Mouse (Mus musculus): ENCODE measurements around the gene Hagh. TPM values are rescaled to one million over a fixed set of nuclear protein-coding genes. Genes with fewer than 3 reads are reported as not detected.

Gene Hagh
- polyA plus RNA-seq, 1 experiment from 2014 or later: 83.1 TPM

DNA sequence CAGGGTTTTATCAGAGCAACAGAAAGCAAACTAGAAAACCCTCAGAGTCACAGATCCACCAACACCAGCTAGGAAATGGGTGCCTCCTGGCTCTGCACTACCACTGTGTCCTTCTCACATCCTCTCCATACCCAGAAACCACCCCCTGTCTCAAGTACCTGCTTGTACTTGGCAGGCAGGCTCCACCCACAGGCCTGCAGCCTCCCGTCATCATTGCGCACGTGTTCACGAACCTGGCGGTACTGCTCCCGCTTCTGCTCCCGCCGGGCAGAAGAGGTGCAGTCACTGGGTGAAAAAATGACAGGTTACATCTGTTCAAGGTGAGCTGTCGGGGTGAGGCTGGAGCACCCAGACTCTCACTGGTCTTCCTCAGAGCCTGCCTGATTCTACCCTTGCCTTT is 63.8 kb downstream of the Hagh start:
- H3K9ac ChIP-seq: peak overlapping the region; percentile 67
- no peak for ATAC-seq (ENCODE audit: low read depth)
- H3K27ac ChIP-seq: peak overlapping the region; percentile 98

DNA sequence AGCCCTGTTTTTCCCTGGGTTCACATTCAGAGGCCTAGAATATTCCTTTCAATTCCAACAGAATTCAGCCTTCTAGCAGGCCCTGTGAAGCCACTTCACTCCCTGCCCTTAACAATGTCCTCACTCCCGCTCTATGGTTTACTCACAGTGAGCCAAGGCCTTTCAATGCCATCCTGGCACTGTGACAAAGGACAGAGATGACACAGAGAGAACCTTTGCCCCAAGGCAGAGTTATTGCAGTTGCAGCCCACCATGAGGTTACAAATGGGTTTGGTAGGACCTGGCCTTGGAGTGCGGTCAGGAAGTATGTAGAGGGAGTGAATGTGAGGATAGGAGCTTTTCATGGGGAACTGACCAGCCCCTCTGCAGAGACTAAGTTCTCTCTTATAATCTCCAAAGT is 67.6 kb downstream of the Hagh start:
- DNase-seq: no peak
- H3K27ac ChIP-seq: peak overlapping the region; percentile 43; the same call in 1 of the 2 replicates
- 95% methylated on average over 2 of the region's 2 CpGs for WGBS (ENCODE audit: insufficient replicate concordance)
- peaks cover 99% of the 10 kb centered on the region for H3K36me3 ChIP-seq
- no peak overlapping the region for H3K4me3 ChIP-seq (replicated peaks)
- peaks cover 26% of the 10 kb centered on the region for H3K4me1 ChIP-seq (replicated peaks)
- peak overlapping the region; percentile 6; the same call in 1 of the 2 replicates for H3K9ac ChIP-seq
- H3K9me3 ChIP-seq (replicated peaks): no peaks in the 10 kb centered on the region
- ATAC-seq (ENCODE audit: low read depth): no peak
- no peak overlapping the region for H3K4me2 ChIP-seq
- H3K27me3 ChIP-seq: no peaks in the 10 kb centered on the region

More for the DNA sequence above, 63.8 kb downstream of the Hagh start:
- no peak for DNase-seq
- H3K4me1 ChIP-seq (replicated peaks): peaks cover 49% of the 10 kb centered on the region
- no peak overlapping the region; the same call in 1 of the 2 replicates for H3K4me2 ChIP-seq
- H3K9me3 ChIP-seq (replicated peaks): no peaks in the 10 kb centered on the region
- no peak overlapping the region for H3K4me3 ChIP-seq (replicated peaks)
- H3K27me3 ChIP-seq: no peaks in the 10 kb centered on the region
- H3K36me3 ChIP-seq: peaks cover 99% of the 10 kb centered on the region
- 86% methylated on average over 9 of the region's 9 CpGs for WGBS (ENCODE audit: insufficient replicate concordance)

DNA sequence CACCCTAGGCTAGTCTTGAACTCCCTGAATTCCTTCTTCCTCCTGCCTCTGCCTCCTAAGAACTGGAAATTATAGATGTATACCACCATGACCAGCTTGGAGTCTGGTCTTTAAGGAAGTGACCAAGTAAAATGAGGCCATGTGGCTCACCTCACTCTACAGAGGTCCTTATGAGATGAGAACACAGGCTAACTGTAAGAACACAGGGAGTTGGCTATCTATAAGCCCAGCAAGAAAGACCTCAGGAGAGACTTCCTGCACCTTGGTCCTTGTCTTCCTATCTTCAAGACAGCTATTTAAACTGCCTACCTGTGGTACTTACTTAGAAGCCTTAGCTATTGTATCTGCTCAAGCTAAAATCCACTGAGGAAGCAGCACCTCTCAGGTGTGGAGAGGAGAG is 74.0 kb downstream of the Hagh start:
- Histone ChIP-seq H3K27ac (no peak overlapping the region), H3K4me2 (no peak overlapping the region), H3K9ac (no peak overlapping the region), H3K27me3 (no peaks in the 10 kb centered on the region), H3K4me1 (replicated peaks) (no peaks in the 10 kb centered on the region), H3K36me3 (peaks cover 98% of the 10 kb centered on the region), H3K4me3 (replicated peaks) (no peak overlapping the region), H3K9me3 (replicated peaks) (no peaks in the 10 kb centered on the region)
- DNase-seq (no peak), ATAC-seq (ENCODE audit: low read depth) (no peak)

Other genes with a start within 250 kb of the Hagh start
- 18.6 and 22.4 TPM in 2 replicates for gene Tsc2, start 207.5 kb upstream of the Hagh start, polyA plus RNA-seq (2015; fragmentation: Nextera tagmentation; extraction: Ambion mirVana)
- gene Nthl1, start 207.5 kb upstream of the Hagh start, polyA plus RNA-seq (2015; fragmentation: Nextera tagmentation; extraction: Ambion mirVana): 8.4 and 9.2 TPM in 2 replicates
- gene Slc9a3r2, start 189.8 kb upstream of the Hagh start, polyA plus RNA-seq (2015; fragmentation: Nextera tagmentation; extraction: Ambion mirVana): 9.8 and 10.2 TPM in 2 replicates
- 0.24 and 0.28 TPM in 2 replicates for gene Npw, start 181.7 kb upstream of the Hagh start, polyA plus RNA-seq (2015; fragmentation: Nextera tagmentation; extraction: Ambion mirVana)
- gene Zfp598, start 170.5 kb upstream of the Hagh start, polyA plus RNA-seq (2015; fragmentation: Nextera tagmentation; extraction: Ambion mirVana): 9.5 and 13.1 TPM in 2 replicates
- 0.10 and 0.31 TPM in 2 replicates for gene Syngr3, start 150.2 kb upstream of the Hagh start, polyA plus RNA-seq (2015; fragmentation: Nextera tagmentation; extraction: Ambion mirVana)
- gene Gfer, start 144.0 kb upstream of the Hagh start, polyA plus RNA-seq (2015; fragmentation: Nextera tagmentation; extraction: Ambion mirVana): 41.3 and 47.7 TPM in 2 replicates
- 0.14 and 0.34 TPM in 2 replicates for gene Noxo1, start 143.9 kb upstream of the Hagh start, polyA plus RNA-seq (2015; fragmentation: Nextera tagmentation; extraction: Ambion mirVana)
- gene Tbl3, start 132.5 kb upstream of the Hagh start, polyA plus RNA-seq (2015; fragmentation: Nextera tagmentation; extraction: Ambion mirVana): 53.0 and 53.2 TPM in 2 replicates
- 0.10 TPM in 1 of 2 replicates, not detected in the other for gene Rnf151, start 122.1 kb upstream of the Hagh start, polyA plus RNA-seq (2015; fragmentation: Nextera tagmentation; extraction: Ambion mirVana)
- 1,350 and 1,469 TPM in 2 replicates for gene Rps2, start 122.0 kb upstream of the Hagh start, polyA plus RNA-seq (2015; fragmentation: Nextera tagmentation; extraction: Ambion mirVana)
- 206 and 216 TPM in 2 replicates for gene Ndufb10, start 115.7 kb upstream of the Hagh start, polyA plus RNA-seq (2015; fragmentation: Nextera tagmentation; extraction: Ambion mirVana)
- 0.10 TPM in 1 of 2 replicates, not detected in the other for gene Rpl3l, start 112.3 kb upstream of the Hagh start, polyA plus RNA-seq (2015; fragmentation: Nextera tagmentation; extraction: Ambion mirVana)
- 21.3 and 21.8 TPM in 2 replicates for gene Msrb1, start 103.5 kb upstream of the Hagh start, polyA plus RNA-seq (2015; fragmentation: Nextera tagmentation; extraction: Ambion mirVana)
- not detected in 2 replicates for gene Hs3st6, start 87.2 kb upstream of the Hagh start, polyA plus RNA-seq (2015; fragmentation: Nextera tagmentation; extraction: Ambion mirVana)
- 1.5 and 1.6 TPM in 2 replicates for gene Meiob, start 35.9 kb upstream of the Hagh start, polyA plus RNA-seq (2015; fragmentation: Nextera tagmentation; extraction: Ambion mirVana)
- gene Fahd1, start 10.2 kb downstream of the Hagh start, polyA plus RNA-seq (2015; fragmentation: Nextera tagmentation; extraction: Ambion mirVana): 34.6 and 34.9 TPM in 2 replicates
- gene Igfals, start 25.9 kb downstream of the Hagh start, polyA plus RNA-seq (2015; fragmentation: Nextera tagmentation; extraction: Ambion mirVana): 5.1 and 6.0 TPM in 2 replicates
- 89.3 and 93.2 TPM in 2 replicates for gene Nubp2, start 46.2 kb downstream of the Hagh start, polyA plus RNA-seq (2015; fragmentation: Nextera tagmentation; extraction: Ambion mirVana)
- 37.9 and 38.4 TPM in 2 replicates for gene Spsb3, start 46.5 kb downstream of the Hagh start, polyA plus RNA-seq (2015; fragmentation: Nextera tagmentation; extraction: Ambion mirVana)
- gene Eme2, start 54.9 kb downstream of the Hagh start, polyA plus RNA-seq (2015; fragmentation: Nextera tagmentation; extraction: Ambion mirVana): 13.8 and 14.6 TPM in 2 replicates
- 84.2 TPM in 2 replicates for gene Mrps34, start 55.0 kb downstream of the Hagh start, polyA plus RNA-seq (2015; fragmentation: Nextera tagmentation; extraction: Ambion mirVana)
- gene Nme3, start 56.4 kb downstream of the Hagh start, polyA plus RNA-seq (2015; fragmentation: Nextera tagmentation; extraction: Ambion mirVana): 65.6 and 66.8 TPM in 2 replicates
- gene Mapk8ip3, start 96.8 kb downstream of the Hagh start, polyA plus RNA-seq (2015; fragmentation: Nextera tagmentation; extraction: Ambion mirVana): 7.6 and 8.6 TPM in 2 replicates
- gene Jpt2, start 120.5 kb downstream of the Hagh start, polyA plus RNA-seq (2015; fragmentation: Nextera tagmentation; extraction: Ambion mirVana): 75.1 and 86.8 TPM in 2 replicates
- 2.8 and 3.8 TPM in 2 replicates for gene Cramp1l, start 175.6 kb downstream of the Hagh start, polyA plus RNA-seq (2015; fragmentation: Nextera tagmentation; extraction: Ambion mirVana)
- 94.4 and 99.3 TPM in 2 replicates for gene Ift140, start 175.9 kb downstream of the Hagh start, polyA plus RNA-seq (2015; fragmentation: Nextera tagmentation; extraction: Ambion mirVana)
- gene Tmem204, start 243.4 kb downstream of the Hagh start, polyA plus RNA-seq (2015; fragmentation: Nextera tagmentation; extraction: Ambion mirVana): 5.2 and 5.6 TPM in 2 replicates